Mouse (Mus musculus) hindbrain, embryonic 12.5 days (tissue): ENCODE results near the gene Rbm19. TPM values are rescaled to one million over a fixed set of nuclear protein-coding genes. Genes with fewer than 3 reads are reported as not detected.

Experiments used
- ATAC-seq: fragments of 200-750 bp; cut with Nextera tagmentation; 2 replicates; pipeline ENCODE4 v1.8.0; 2017; ENCODE audit warnings: moderate TSS enrichment; ENCODE audit not compliant: low FRiP score
- H3K27ac ChIP-seq: fragments of 300-500 bp; sonication (generic); 2 replicates; pipeline ENCODE4 v1.5.1; 2016; ENCODE audit warnings: mild to moderate bottlenecking
- H3K27me3 ChIP-seq: fragments of 300-500 bp; sonication (generic); 2 replicates; pipeline ENCODE4 v1.6.1; 2016; ENCODE audit warnings: mild to moderate bottlenecking
- H3K36me3 ChIP-seq: fragments of 300-500 bp; sonication (generic); 2 replicates; pipeline ENCODE4 v1.6.1; 2016; ENCODE audit warnings: mild to moderate bottlenecking
- H3K4me1 ChIP-seq: fragments of 300-500 bp; sonication (generic); 2 replicates; pipeline ENCODE4 v1.6.1; 2016
- H3K4me2 ChIP-seq: fragments of 300-500 bp; sonication (generic); replicated peaks from 2 replicates; pipeline ENCODE4 v1.6.1; 2016; ENCODE audit warnings: mild to moderate bottlenecking
- H3K4me3 ChIP-seq: fragments of 300-500 bp; sonication (generic); 2 replicates; pipeline ENCODE4 v1.5.1; 2016; ENCODE audit warnings: mild to moderate bottlenecking
- H3K9ac ChIP-seq: fragments of 300-500 bp; sonication (generic); 2 replicates; pipeline ENCODE4 v1.6.1; 2016; ENCODE audit warnings: mild to moderate bottlenecking, moderate library complexity
- H3K9me3 ChIP-seq: fragments of 300-500 bp; sonication (generic); replicated peaks from 2 replicates; pipeline ENCODE4 v1.6.1; 2016; ENCODE audit warnings: mild to moderate bottlenecking
- WGBS: fragments of 180-500 bp; shearing (Covaris S2); methylation state at CpG from one replicate; pipeline ENCODE4 v1.1.7; 2016; 5-methylcytosine and 5-hydroxymethylcytosine counted together
- polyA plus RNA-seq: library from polyadenylated mRNA; unstranded; fragments of >200 nt; fragmentation: Nextera tagmentation; extraction: Ambion mirVana; gene quantifications from 2 replicates; pipeline ENCODE4 v1.2.1, GENCODE M21; 2016

The Rbm19 gene
- polyA plus RNA-seq, 1 experiment from 2014 or later = 28.2 TPM

DNA sequence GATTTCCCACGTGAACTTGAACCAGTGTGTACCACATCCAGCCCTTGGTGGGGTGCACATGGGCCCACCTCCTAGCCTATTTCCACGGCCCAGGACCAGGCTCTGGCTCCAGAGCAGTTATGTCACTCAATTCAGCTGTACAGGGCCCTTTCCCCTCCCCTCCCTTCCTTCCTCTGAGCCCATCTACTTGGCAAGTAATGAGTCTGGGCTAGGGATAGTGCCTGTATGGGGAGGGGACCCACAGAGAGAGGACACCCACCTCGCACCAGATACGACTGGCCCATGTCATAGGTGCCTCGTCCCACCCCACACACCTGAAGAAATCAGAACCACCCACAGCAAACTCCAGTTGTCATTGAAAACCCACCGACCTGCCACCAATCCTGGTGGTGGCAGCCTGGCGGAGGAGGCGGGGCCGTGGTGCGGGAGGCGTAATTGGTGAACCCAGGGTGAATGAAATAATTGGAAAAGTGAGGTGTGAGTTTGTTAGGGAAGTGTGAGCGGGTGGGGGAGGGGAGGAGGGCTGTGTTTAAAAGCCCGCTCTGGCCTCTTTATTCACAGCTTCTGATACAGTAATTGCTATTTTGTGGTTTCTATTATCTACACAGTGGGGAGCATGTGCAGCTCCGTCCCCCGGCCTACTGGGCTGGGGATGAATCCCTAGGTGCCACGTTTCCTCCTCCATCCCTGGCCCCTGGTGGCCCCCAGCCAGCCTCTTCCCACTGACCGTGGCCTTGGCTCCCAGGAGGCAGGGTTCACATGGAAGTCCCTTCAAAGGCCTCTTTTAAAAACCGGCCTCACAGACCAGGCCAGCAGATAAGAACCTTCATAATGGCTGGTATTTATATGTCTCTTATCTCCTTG lies 55.8 kb downstream of the Rbm19 start:
- H3K27ac ChIP-seq = peak overlapping the region; percentile 3; the same call in 1 of the 2 replicates
- H3K4me3 ChIP-seq = no peak overlapping the region
- H3K36me3 ChIP-seq = no peaks in the 10 kb centered on the region
- no peak overlapping the region for H3K4me2 ChIP-seq
- peaks cover 37% of the 10 kb centered on the region for H3K4me1 ChIP-seq
- no peak overlapping the region for H3K9ac ChIP-seq
- 59% methylated on average over 18 of the region's 18 CpGs for WGBS
- H3K27me3 ChIP-seq = no peaks in the 10 kb centered on the region
- no peaks in the 10 kb centered on the region for H3K9me3 ChIP-seq
- 0 out of 2 replicates have a peak, but pooled peaks have one; percentile 33 for ATAC-seq

DNA sequence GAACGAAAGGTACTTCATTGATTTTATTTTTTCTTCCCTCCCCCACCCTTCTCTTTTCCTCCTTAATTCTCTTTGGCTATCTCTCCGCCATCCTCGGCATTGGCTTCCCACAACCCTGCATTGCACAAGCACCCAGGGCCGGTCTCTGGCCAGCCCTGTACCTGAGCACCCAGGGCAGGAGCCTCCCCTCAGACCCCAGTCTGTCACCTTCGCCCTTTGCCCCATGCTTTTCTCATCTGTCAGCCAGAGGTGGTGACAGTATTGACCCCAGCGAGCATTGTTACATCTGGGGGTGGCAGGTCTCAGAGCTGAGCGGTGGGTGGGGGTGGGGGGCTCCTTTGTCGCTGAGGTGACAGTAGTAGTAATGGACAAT lies 56.5 kb downstream of the Rbm19 start:
- Histone ChIP-seq H3K27ac (0 out of 2 replicates have a peak overlapping the region, but pooled peaks have one; percentile 3), H3K36me3 (no peaks in the 10 kb centered on the region), H3K4me3 (no peak overlapping the region), H3K27me3 (no peaks in the 10 kb centered on the region), H3K4me1 (peaks cover 37% of the 10 kb centered on the region), H3K4me2 (no peak overlapping the region), H3K9me3 (no peaks in the 10 kb centered on the region), H3K9ac (no peak overlapping the region)
- no peak for ATAC-seq
- WGBS = 64% methylated on average over 8 of the region's 8 CpGs

DNA sequence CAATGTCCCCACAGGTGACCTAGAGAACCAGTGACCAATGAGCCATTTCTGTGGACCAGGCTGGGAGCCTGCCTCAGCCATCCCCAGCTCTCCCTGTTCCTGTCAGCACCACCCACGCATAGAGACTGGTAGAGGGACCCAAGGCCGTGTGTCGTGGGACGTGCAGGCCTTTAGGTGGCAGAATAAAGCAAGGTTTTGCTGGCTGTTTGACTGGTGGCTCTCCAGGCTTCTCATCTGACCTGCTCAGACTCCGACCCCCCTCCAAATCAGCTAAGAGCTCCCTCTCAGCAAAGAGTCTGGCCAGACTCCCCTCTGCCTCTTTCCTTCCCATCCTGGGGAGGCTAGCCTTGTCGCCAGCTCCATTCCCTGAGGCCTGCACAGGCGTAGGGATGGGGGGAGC lies 58.1 kb downstream of the Rbm19 start:
- Histone ChIP-seq H3K36me3 (no peaks in the 10 kb centered on the region), H3K27me3 (no peaks in the 10 kb centered on the region), H3K4me2 (no peak overlapping the region), H3K27ac (peak overlapping the region; percentile 76), H3K9ac (0 out of 2 replicates have a peak overlapping the region, but pooled peaks have one; percentile 18), H3K4me3 (no peak overlapping the region), H3K4me1 (peaks cover 45% of the 10 kb centered on the region), H3K9me3 (no peaks in the 10 kb centered on the region)
- 58% methylated on average over 7 of the region's 7 CpGs for WGBS
- ATAC-seq = peak; percentile 39; the same call in 1 of the 2 replicates

- Histone ChIP-seq H3K4me3 (no peak overlapping the region), H3K4me1 (peaks cover 47% of the 10 kb centered on the region), H3K27me3 (no peaks in the 10 kb centered on the region), H3K9ac (no peak overlapping the region), H3K4me2 (no peak overlapping the region), H3K36me3 (no peaks in the 10 kb centered on the region; the same call in 1 of the 2 replicates), H3K27ac (peak overlapping the region; percentile 76; the same call in 1 of the 2 replicates), H3K9me3 (no peaks in the 10 kb centered on the region)
- ATAC-seq = no peak
- 87% methylated on average over 8 of the region's 8 CpGs for WGBS
Measured at GRCm38 (mm10) chr5:120175217-120175616, 59.0 kb downstream of the Rbm19 start.

DNA sequence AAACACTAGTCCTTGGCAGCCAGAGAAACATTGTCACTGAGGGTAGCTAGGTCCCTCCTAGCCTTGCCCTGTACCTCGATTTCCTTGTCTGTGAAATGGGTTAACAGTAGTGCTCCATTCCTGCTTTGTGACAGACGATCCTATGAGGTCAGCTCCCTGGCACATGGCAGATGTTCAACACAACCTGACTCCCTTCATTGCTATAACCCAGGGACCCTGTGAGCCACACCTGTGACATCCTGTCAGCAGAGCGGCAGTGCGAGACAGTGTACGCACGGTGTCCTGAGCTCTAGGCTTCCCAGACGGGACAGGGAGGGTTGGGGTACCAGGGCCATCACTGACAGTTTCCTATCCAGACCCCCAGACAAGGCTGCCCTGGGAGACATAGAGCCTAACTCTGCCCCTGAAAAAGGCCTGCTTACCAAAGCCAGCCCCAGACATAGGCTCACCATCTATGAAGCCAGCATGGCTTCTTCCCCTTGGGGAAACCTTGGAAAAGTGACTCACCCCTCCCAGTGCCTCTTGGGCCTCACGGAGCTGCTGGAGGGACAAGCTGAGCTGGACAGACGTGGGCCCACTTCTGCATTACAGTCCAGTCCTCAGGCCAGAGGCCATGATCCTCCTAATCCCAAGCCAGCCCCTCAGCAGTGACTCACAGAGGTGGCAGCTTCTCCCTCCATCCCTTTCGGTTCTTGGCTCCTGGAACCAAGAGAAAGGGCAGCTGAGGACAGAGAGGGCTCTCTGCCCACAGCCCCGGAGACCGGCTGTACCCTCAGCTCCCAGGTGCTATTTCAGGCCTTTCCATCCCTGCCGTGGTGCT lies 60.2 kb downstream of the Rbm19 start:
- Histone ChIP-seq H3K9ac (no peak overlapping the region), H3K27me3 (no peaks in the 10 kb centered on the region), H3K36me3 (peaks cover 5% of the 10 kb centered on the region; the same call in 1 of the 2 replicates), H3K9me3 (0 out of 2 replicates have a peak, but pooled peaks cover 3% of the 10 kb centered on the region), H3K27ac (no peak overlapping the region), H3K4me3 (no peak overlapping the region), H3K4me1 (peaks cover 47% of the 10 kb centered on the region), H3K4me2 (no peak overlapping the region)
- 91% methylated on average over 13 of the region's 13 CpGs for WGBS
- no peak for ATAC-seq

GRCm38 (mm10) chr5:120177066-120177340 lies 60.7 kb downstream of the Rbm19 start:
- Histone ChIP-seq H3K4me2 (no peak overlapping the region), H3K36me3 (peaks cover 5% of the 10 kb centered on the region; the same call in 1 of the 2 replicates), H3K4me1 (peaks cover 43% of the 10 kb centered on the region), H3K27me3 (no peaks in the 10 kb centered on the region), H3K9ac (no peak overlapping the region), H3K4me3 (no peak overlapping the region), H3K9me3 (0 out of 2 replicates have a peak, but pooled peaks cover 3% of the 10 kb centered on the region), H3K27ac (no peak overlapping the region)
- 96% methylated on average over 4 of the region's 4 CpGs for WGBS
- ATAC-seq = no peak

GRCm38 (mm10) chr5:120180102-120180501 lies 63.8 kb downstream of the Rbm19 start:
- H3K27ac ChIP-seq = no peak overlapping the region

DNA sequence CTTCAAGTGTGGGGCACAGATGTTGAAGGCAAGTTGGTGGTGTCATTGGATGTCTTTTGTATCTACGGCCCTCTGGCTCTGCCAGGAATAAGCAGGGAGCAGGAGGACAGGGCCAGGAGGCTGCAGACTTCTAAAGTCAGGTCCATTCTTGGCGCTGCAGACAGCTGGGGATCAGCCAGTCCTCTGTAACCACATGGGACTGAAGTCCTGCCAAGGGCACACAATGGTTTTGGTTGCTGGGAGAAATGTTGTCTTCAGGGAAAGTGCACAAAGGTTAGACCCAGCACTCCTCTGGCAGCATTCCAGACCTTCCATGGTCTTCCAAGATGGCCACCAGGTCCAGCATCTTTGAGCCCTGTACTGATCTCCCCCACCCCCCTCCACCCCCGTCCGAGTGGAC lies 65.1 kb downstream of the Rbm19 start:
- 0 out of 2 replicates have a peak, but pooled peaks cover 3% of the 10 kb centered on the region for H3K9me3 ChIP-seq

More at GRCm38 (mm10) chr5:120180102-120180501, 63.8 kb downstream of the Rbm19 start:
- Histone ChIP-seq H3K36me3 (peaks cover 5% of the 10 kb centered on the region; the same call in 1 of the 2 replicates), H3K27me3 (no peaks in the 10 kb centered on the region), H3K4me3 (no peak overlapping the region), H3K4me2 (no peak overlapping the region), H3K4me1 (peaks cover 19% of the 10 kb centered on the region), H3K9me3 (0 out of 2 replicates have a peak, but pooled peaks cover 3% of the 10 kb centered on the region), H3K9ac (no peak overlapping the region)
- WGBS = 95% methylated on average over 11 of the region's 11 CpGs
- ATAC-seq = no peak

DNA sequence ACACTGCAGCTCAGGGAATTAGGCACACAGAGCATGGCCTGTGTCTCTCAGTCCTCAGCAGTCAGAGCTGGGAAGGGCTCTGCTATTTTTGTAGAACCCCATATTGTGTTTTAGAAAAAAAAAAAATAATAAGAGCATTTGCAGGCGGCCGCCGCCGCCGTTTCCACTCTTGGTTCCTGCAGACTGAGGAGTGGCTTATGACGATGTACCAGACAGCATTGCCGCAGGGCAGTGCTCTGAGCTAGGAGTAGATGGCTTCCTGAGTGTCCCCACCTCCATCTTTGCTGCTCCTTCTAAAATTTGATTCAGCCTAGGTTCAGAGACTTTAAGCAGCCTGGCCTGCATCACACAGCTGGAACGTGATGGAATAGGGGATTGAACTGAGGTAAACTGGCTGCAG lies 67.1 kb downstream of the Rbm19 start:
- Histone ChIP-seq H3K9me3 (0 out of 2 replicates have a peak, but pooled peaks cover 3% of the 10 kb centered on the region), H3K4me3 (no peak overlapping the region), H3K4me2 (no peak overlapping the region), H3K4me1 (peaks cover 15% of the 10 kb centered on the region), H3K27ac (peak overlapping the region; percentile 12; the same call in 1 of the 2 replicates), H3K36me3 (peaks cover 5% of the 10 kb centered on the region; the same call in 1 of the 2 replicates), H3K27me3 (no peaks in the 10 kb centered on the region), H3K9ac (no peak overlapping the region)
- 75% methylated on average over 8 of the region's 8 CpGs for WGBS
- no peak for ATAC-seq

More for the DNA sequence above, 65.1 kb downstream of the Rbm19 start:
- no peak overlapping the region for H3K9ac ChIP-seq
- H3K4me2 ChIP-seq = no peak overlapping the region
- no peak overlapping the region for H3K4me3 ChIP-seq
- no peaks in the 10 kb centered on the region for H3K27me3 ChIP-seq
- peaks cover 15% of the 10 kb centered on the region for H3K4me1 ChIP-seq
- no peak for ATAC-seq
- 89% methylated on average over 4 of the region's 4 CpGs for WGBS
- H3K36me3 ChIP-seq = peaks cover 5% of the 10 kb centered on the region; the same call in 1 of the 2 replicates
- H3K27ac ChIP-seq = no peak overlapping the region

GRCm38 (mm10) chr5:120183790-120184189 lies 67.5 kb downstream of the Rbm19 start:
- H3K27ac ChIP-seq = peak overlapping the region; percentile 12; the same call in 1 of the 2 replicates
- peaks cover 5% of the 10 kb centered on the region; the same call in 1 of the 2 replicates for H3K36me3 ChIP-seq
- H3K9ac ChIP-seq = no peak overlapping the region
- ATAC-seq = no peak
- H3K4me1 ChIP-seq = peaks cover 12% of the 10 kb centered on the region
- H3K4me3 ChIP-seq = no peak overlapping the region
- H3K27me3 ChIP-seq = no peaks in the 10 kb centered on the region
- WGBS = 55% methylated on average over 7 of the region's 7 CpGs
- H3K9me3 ChIP-seq = 0 out of 2 replicates have a peak, but pooled peaks cover 3% of the 10 kb centered on the region
- no peak overlapping the region for H3K4me2 ChIP-seq

GRCm38 (mm10) chr5:120185949-120186348 lies 69.7 kb downstream of the Rbm19 start:
- no peak overlapping the region for H3K9ac ChIP-seq
- H3K9me3 ChIP-seq = no peaks in the 10 kb centered on the region
- ATAC-seq = no peak
- no peaks in the 10 kb centered on the region for H3K36me3 ChIP-seq
- H3K4me3 ChIP-seq = no peak overlapping the region
- WGBS = 97% methylated on average over 10 of the region's 10 CpGs
- no peak overlapping the region for H3K4me2 ChIP-seq
- H3K27me3 ChIP-seq = no peaks in the 10 kb centered on the region; the same call in 1 of the 2 replicates
- peaks cover 14% of the 10 kb centered on the region for H3K4me1 ChIP-seq
- H3K27ac ChIP-seq = no peak overlapping the region

GRCm38 (mm10) chr5:120188541-120188940 lies 72.3 kb downstream of the Rbm19 start:
- H3K4me1 ChIP-seq = peaks cover 29% of the 10 kb centered on the region
- no peak for ATAC-seq
- no peaks in the 10 kb centered on the region; the same call in 1 of the 2 replicates for H3K36me3 ChIP-seq
- H3K9me3 ChIP-seq = no peaks in the 10 kb centered on the region
- WGBS = 76% methylated on average over 7 of the region's 7 CpGs
- H3K27ac ChIP-seq = no peak overlapping the region
- H3K4me3 ChIP-seq = no peak overlapping the region
- no peak overlapping the region for H3K4me2 ChIP-seq
- no peak overlapping the region for H3K9ac ChIP-seq
- no peaks in the 10 kb centered on the region; the same call in 1 of the 2 replicates for H3K27me3 ChIP-seq
